Mouse (Mus musculus) G1E (cell line): ENCODE results near the gene Gm28048. TPM values are rescaled to one million over a fixed set of nuclear protein-coding genes. Genes with fewer than 3 reads are reported as not detected.

Experiments used
- ATAC-seq: 2 replicates; pipeline ENCODE4 v1.8.0; 2016; ENCODE audit warnings: mild to moderate bottlenecking; ENCODE audit not compliant: insufficient number of reproducible peaks, poor library complexity, low FRiP score, severe bottlenecking; ENCODE audit errors: extremely low read depth
- DNase-seq: peaks from one replicate; pipeline ENCODE4 v3.0.0; 2012; ENCODE audit warnings: low spot score
- H3K27me3 ChIP-seq: 2 replicates; pipeline ENCODE4 v1.6.1; 2012; ENCODE audit warnings: mild to moderate bottlenecking, low read length, inconsistent platforms; ENCODE audit not compliant: insufficient read depth
- H3K36me3 ChIP-seq: replicated peaks from 2 replicates; pipeline ENCODE3; 2012; ENCODE audit warnings: mild to moderate bottlenecking, inconsistent platforms
- H3K4me1 ChIP-seq: 2 replicates; pipeline ENCODE4 v1.6.1; 2012; ENCODE audit warnings: low read depth, low read length, inconsistent platforms, mixed read lengths; ENCODE audit not compliant: insufficient read depth
- H3K4me3 ChIP-seq: 2 replicates; pipeline ENCODE4 v1.5.1; 2012; ENCODE audit warnings: low read depth, mild to moderate bottlenecking, inconsistent platforms, low read length, moderate library complexity, mixed read lengths
- H3K9me3 ChIP-seq: replicated peaks from 2 replicates; pipeline ENCODE4 v1.6.1; 2012; ENCODE audit warnings: inconsistent platforms
- CTCF ChIP-seq: IDR thresholded peaks from 2 replicates; pipeline ENCODE4 v1.5.1; 2012; ENCODE audit warnings: low read depth, low read length, inconsistent platforms, mixed read lengths
- GATA1 ChIP-seq: IDR thresholded peaks from 2 replicates; pipeline ENCODE4 v1.6.1; 2012; ENCODE audit warnings: borderline replicate concordance, low read length, inconsistent platforms, mixed read lengths
- GATA2 ChIP-seq: IDR thresholded peaks from 2 replicates; pipeline ENCODE4 v1.6.1; 2012; ENCODE audit warnings: low read depth, low read length, inconsistent platforms, borderline replicate concordance
- POLR2AphosphoS5 ChIP-seq: IDR thresholded peaks from 2 replicates; pipeline ENCODE4 v1.6.1; 2012; ENCODE audit warnings: low read depth, low read length, inconsistent platforms; ENCODE audit not compliant: insufficient replicate concordance
- TAL1 ChIP-seq: conservative IDR thresholded peaks from 2 replicates; pipeline ENCODE4 v1.6.1; 2012; ENCODE audit warnings: low read depth, low read length, inconsistent platforms, mixed read lengths
- polyA plus RNA-seq: library from polyadenylated mRNA; stranded (reverse); fragments of >175 nt; gene quantifications from 2 replicates; pipeline ENCODE4 v1.2.3, GENCODE M21; 2012
- total RNA-seq, 2 experiments: library from RNA; stranded (forward) in 1 of 2; stranded (reverse) in 1 of 2; fragments of 200-1000 nt in 1 of 2; fragments of >200 nt in 1 of 2; fragmentation: Nextera tagmentation in 1 of 2; gene quantifications; 2 replicates each; pipeline ENCODE4 v1.2.3; 2014 to 2017

Gene Gm28048
- total and polyA plus RNA-seq, 3 experiments: 30.9 to 37.9 TPM; not detected in 1

- Histone ChIP-seq H3K36me3 (peaks cover 31% of the 10 kb centered on the region), H3K27me3 (no peaks in the 10 kb centered on the region), H3K4me3 (peak overlapping the region; percentile 75), H3K9me3 (no peaks in the 10 kb centered on the region), H3K4me1 (peaks cover 14% of the 10 kb centered on the region)
- peak; percentile 67; the same call in 1 of the 2 replicates for ATAC-seq
- TF ChIP-seq TAL1: no peak
- no peak for TF ChIP-seq POLR2AphosphoS5
- TF ChIP-seq GATA1: no peak
- TF ChIP-seq CTCF: no peak
- no peak for TF ChIP-seq GATA2
- peak; percentile 83 for DNase-seq
Observed at GRCm38 (mm10) chr11:23008181-23008823, 26.4 kb upstream of the Gm28048 start.

- Histone ChIP-seq H3K36me3 (peaks cover 36% of the 10 kb centered on the region), H3K27me3 (no peaks in the 10 kb centered on the region), H3K4me1 (peaks cover 14% of the 10 kb centered on the region), H3K9me3 (no peaks in the 10 kb centered on the region), H3K4me3 (peak within 1 kb of the TSS; percentile 75)
- TF ChIP-seq GATA2: no peak
- TF ChIP-seq POLR2AphosphoS5: 0 out of 2 replicates have a peak, but pooled peaks have one; percentile 15
- TF ChIP-seq TAL1: no peak
- peak; percentile 88 for ATAC-seq
- peak; percentile 91 for DNase-seq
Observed at GRCm38 (mm10) chr11:23007481-23008180, 25.7 kb upstream of the Gm28048 start, which contains the start of gene Fam161a. Fam161a (plus strand) TSS chr11:23007531.

- DNase-seq: no peak
- no peaks in the 10 kb centered on the region for H3K9me3 ChIP-seq
- H3K27me3 ChIP-seq: no peaks in the 10 kb centered on the region
- ATAC-seq: no peak
- peaks cover 41% of the 10 kb centered on the region for H3K36me3 ChIP-seq
- TF ChIP-seq GATA2: no peak
- no peak for TF ChIP-seq CTCF
- TF ChIP-seq GATA1: no peak
- TF ChIP-seq POLR2AphosphoS5: no peak
- no peak for TF ChIP-seq TAL1
- H3K4me3 ChIP-seq: peak overlapping the region; percentile 75; the same call in 1 of the 2 replicates
- peaks cover 14% of the 10 kb centered on the region for H3K4me1 ChIP-seq
Observed at GRCm38 (mm10) chr11:23007166-23007480, 25.2 kb upstream of the Gm28048 start.

- ATAC-seq (no peak), DNase-seq (no peak)
- Histone ChIP-seq H3K27me3 (no peaks in the 10 kb centered on the region), H3K9me3 (no peaks in the 10 kb centered on the region), H3K36me3 (peaks cover 60% of the 10 kb centered on the region), H3K4me3 (no peak overlapping the region), H3K4me1 (peaks cover 14% of the 10 kb centered on the region)
- TF ChIP-seq TAL1 (no peak), GATA2 (no peak), CTCF (no peak), GATA1 (no peak), POLR2AphosphoS5 (no peak)
Observed at GRCm38 (mm10) chr11:23005276-23005675, 23.4 kb upstream of the Gm28048 start.

- no peaks in the 10 kb centered on the region for H3K9me3 ChIP-seq
- TF ChIP-seq GATA1 (no peak), CTCF (no peak), POLR2AphosphoS5 (no peak), TAL1 (no peak), GATA2 (no peak)
- no peaks in the 10 kb centered on the region for H3K27me3 ChIP-seq
- peaks cover 93% of the 10 kb centered on the region for H3K36me3 ChIP-seq
- ATAC-seq (no peak), DNase-seq (no peak)
- H3K4me1 ChIP-seq: peaks cover 17% of the 10 kb centered on the region
- no peak overlapping the region for H3K4me3 ChIP-seq
Observed at GRCm38 (mm10) chr11:22998308-22998707, 16.4 kb upstream of the Gm28048 start.

- ATAC-seq (no peak), DNase-seq (no peak)
- Histone ChIP-seq H3K27me3 (no peaks in the 10 kb centered on the region), H3K4me1 (peaks cover 28% of the 10 kb centered on the region), H3K9me3 (no peaks in the 10 kb centered on the region), H3K4me3 (no peak overlapping the region), H3K36me3 (peaks cover 77% of the 10 kb centered on the region)
- TF ChIP-seq TAL1: no peak
- no peak for TF ChIP-seq CTCF
- TF ChIP-seq GATA1: no peak
- TF ChIP-seq GATA2: no peak
- no peak for TF ChIP-seq POLR2AphosphoS5
Observed at GRCm38 (mm10) chr11:22995461-22995860, 13.6 kb upstream of the Gm28048 start.
